Comparison of ENCODE assay signal across 13 mouse cellular contexts in the genomic region with DNA sequence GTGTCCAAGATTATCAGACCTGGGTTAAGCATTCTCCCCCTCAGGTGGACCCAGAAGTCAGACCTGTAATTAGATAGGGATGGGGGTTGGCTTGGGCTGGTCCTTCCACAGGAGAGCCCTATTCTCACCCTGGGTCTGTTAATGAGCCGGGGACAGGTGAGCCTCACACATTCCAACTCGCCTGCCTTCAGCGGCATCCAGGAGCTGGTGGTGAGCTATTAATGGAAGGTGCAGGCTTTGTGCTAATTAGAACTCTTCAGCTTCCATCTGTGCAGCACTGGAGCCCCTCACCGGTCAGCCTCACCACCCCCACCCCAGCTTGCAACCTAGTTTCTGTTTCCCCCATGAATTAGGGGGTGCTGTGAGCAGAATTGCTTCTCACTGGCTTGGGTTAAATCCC. TPM values are rescaled to one million over a fixed set of nuclear protein-coding genes. Genes with fewer than 3 reads are reported as not detected.
DNase-seq lines count a peak whose midpoint lies in the region; ATAC-seq and TF ChIP-seq lines count a peak whose summit lies in the region.
"Had no signal": no experiment of that assay in that cellular context is flagged by ENCODE, and none has a peak within 500 bp of the region (broad histone marks: within the 10 kb centered on the region; RNA-seq: fewer than 3 reads in every experiment).

No protein-coding gene starts in this region.

- ATAC-seq in neural tube, embryonic 11.5 days (ENCODE audit: insufficient read depth, low FRiP score, low TSS enrichment): 0 out of 2 replicates have a peak, but pooled peaks have one; percentile 1
- no peak for ATAC-seq in forebrain, embryonic 16.5 days
- no peak for ATAC-seq in midbrain, embryonic 11.5 days (ENCODE audit: low FRiP score)
- ATAC-seq: intestine, embryonic 15.5 days; Patski had no signal

- TF ChIP-seq CTCF in olfactory bulb, adult 2 months (IDR thresholded peaks at IDR 0.05; ENCODE audit: insufficient read depth, low read depth, low read length): no peak

- H3K27me3 ChIP-seq in neural tube, embryonic 11.5 days (ENCODE audit: control insufficient read depth, insufficient read depth, low read length): peaks cover 64% of the 10 kb centered on the region
- no peaks in the 10 kb centered on the region for H3K27me3 ChIP-seq in forebrain, embryonic 16.5 days (replicated peaks; ENCODE audit: control insufficient read depth, insufficient read depth, low read length)
- H3K27me3 ChIP-seq in midbrain, embryonic 11.5 days (ENCODE audit: control insufficient read depth, insufficient read depth, low read length): peaks cover 94% of the 10 kb centered on the region

- H3K9ac ChIP-seq in neural tube, embryonic 11.5 days (ENCODE audit: low read length): peak overlapping the region; percentile 0; the same call in 1 of the 2 replicates
- peak overlapping the region; percentile 66 for H3K9ac ChIP-seq in forebrain, embryonic 16.5 days (replicated peaks; ENCODE audit: low read depth, low read length)
- H3K9ac ChIP-seq in midbrain, embryonic 11.5 days (ENCODE audit: low read length): 0 out of 2 replicates have a peak overlapping the region, but pooled peaks have one; percentile 16
- H3K9ac ChIP-seq: heart, embryonic 13.5 days; intestine, embryonic 15.5 days had no signal

- H3K27ac ChIP-seq in neural tube, embryonic 11.5 days (ENCODE audit: low read depth, low read length): peak overlapping the region; percentile 99
- H3K27ac ChIP-seq in forebrain, embryonic 16.5 days (ENCODE audit: low read length): peak overlapping the region; percentile 93
- peak overlapping the region; percentile 51; the same call in 1 of the 2 replicates for H3K27ac ChIP-seq in midbrain, embryonic 11.5 days (ENCODE audit: low read depth, low read length)
- H3K27ac ChIP-seq in olfactory bulb, adult 2 months (ENCODE audit: insufficient read depth, low read depth, low read length): peak overlapping the region; percentile 85
- H3K27ac ChIP-seq: heart, embryonic 13.5 days; intestine, embryonic 15.5 days had no signal

- H3K4me3 ChIP-seq in neural tube, embryonic 11.5 days (ENCODE audit: low read depth, low read length): no peak overlapping the region
- peak overlapping the region; percentile 20 for H3K4me3 ChIP-seq in forebrain, embryonic 16.5 days (replicated peaks; ENCODE audit: low read length)
- H3K4me3 ChIP-seq in midbrain, embryonic 11.5 days (ENCODE audit: low read depth, low read length): no peak overlapping the region
- H3K4me3 ChIP-seq in olfactory bulb, adult 2 months (ENCODE audit: insufficient read depth, low read depth, low read length): peak overlapping the region; percentile 13; the same call in 1 of the 2 replicates
- H3K4me3 ChIP-seq: heart, embryonic 13.5 days; intestine, embryonic 15.5 days had no signal

- peak; percentile 39 for DNase-seq in neural tube, embryonic 11.5 days (ENCODE audit: low spot score)
- no peak for DNase-seq in neural tube, embryonic 10.5 days (ENCODE audit: extremely low spot score, low spot score)
- DNase-seq in midbrain, embryonic 11.5 days (ENCODE audit: low spot score, missing footprints): peak; percentile 91
- DNase-seq in testis, postnatal 10 days (ENCODE audit: low spot score): no peak
- DNase-seq in heart, postnatal 4 days: no peak
- DNase-seq: gastrocnemius, postnatal 14 days; kidney, postnatal 14 days; right cerebral cortex, postnatal 25 days had no signal

- no peak for TF ChIP-seq POLR2A in olfactory bulb, adult 2 months (IDR thresholded peaks at IDR 0.05; ENCODE audit: insufficient read depth, low read depth, low read length)

- peaks cover 2% of the 10 kb centered on the region; the same call in 1 of the 2 replicates for H3K36me3 ChIP-seq in neural tube, embryonic 11.5 days (ENCODE audit: control insufficient read depth, insufficient read depth, low read length)
- no peaks in the 10 kb centered on the region; the same call in 1 of the 2 replicates for H3K36me3 ChIP-seq in forebrain, embryonic 16.5 days (ENCODE audit: control insufficient read depth, insufficient read depth)
- H3K36me3 ChIP-seq in midbrain, embryonic 11.5 days (ENCODE audit: control insufficient read depth, insufficient read depth, low read length): no peaks in the 10 kb centered on the region
- H3K36me3 ChIP-seq: heart, embryonic 13.5 days; intestine, embryonic 15.5 days had no signal

- WGBS in neural tube, embryonic 11.5 days: 7% methylated on average over 4 of the region's 4 CpGs
- WGBS in forebrain, embryonic 16.5 days: 5% methylated on average over 4 of the region's 4 CpGs
- 7% methylated on average over 4 of the region's 4 CpGs for WGBS in midbrain, embryonic 11.5 days
- WGBS in olfactory bulb, adult 2 months: 6% methylated on average over 4 of the region's 4 CpGs

- H3K4me1 ChIP-seq in neural tube, embryonic 11.5 days (ENCODE audit: control insufficient read depth, insufficient read depth, low read length): peaks cover 30% of the 10 kb centered on the region
- H3K4me1 ChIP-seq in forebrain, embryonic 16.5 days (replicated peaks; ENCODE audit: control insufficient read depth, insufficient read depth, low read length): peaks cover 90% of the 10 kb centered on the region
- H3K4me1 ChIP-seq in midbrain, embryonic 11.5 days (ENCODE audit: control insufficient read depth, insufficient read depth, low read length): peaks cover 62% of the 10 kb centered on the region
- H3K4me1 ChIP-seq in olfactory bulb, adult 2 months (ENCODE audit: control insufficient read depth, insufficient read depth, low read length): peaks cover 45% of the 10 kb centered on the region

- H3K4me2 ChIP-seq in neural tube, embryonic 11.5 days (ENCODE audit: low read depth): 0 out of 2 replicates have a peak overlapping the region, but pooled peaks have one; percentile 16
- H3K4me2 ChIP-seq in forebrain, embryonic 16.5 days (ENCODE audit: low read length): peak overlapping the region; percentile 99
- no peak overlapping the region for H3K4me2 ChIP-seq in midbrain, embryonic 11.5 days
- H3K4me2 ChIP-seq: heart, embryonic 13.5 days; intestine, embryonic 15.5 days had no signal

- no peaks in the 10 kb centered on the region for H3K9me3 ChIP-seq in neural tube, embryonic 11.5 days (ENCODE audit: control insufficient read depth, low read length)
- no peaks in the 10 kb centered on the region for H3K9me3 ChIP-seq in forebrain, embryonic 16.5 days (ENCODE audit: control insufficient read depth, low read length)
- H3K9me3 ChIP-seq in midbrain, embryonic 11.5 days (ENCODE audit: control insufficient read depth, low read length): no peaks in the 10 kb centered on the region
- H3K9me3 ChIP-seq: heart, embryonic 13.5 days; intestine, embryonic 15.5 days had no signal

RNA-seq across cellular contexts. Expression of gene Polg, which starts 46.3 kb away (rescaled TPM):
- polyA plus RNA-seq in neural tube, embryonic 11.5 days (2014; fragmentation: Nextera tagmentation; extraction: Ambion mirVana): 36.9 and 45.1 TPM in 2 replicates
- polyA plus RNA-seq in forebrain, embryonic 16.5 days (2015; fragmentation: Nextera tagmentation; extraction: Ambion mirVana): 29.5 and 34.6 TPM in 2 replicates
- polyA plus RNA-seq in midbrain, embryonic 11.5 days (2014; fragmentation: Nextera tagmentation; extraction: Ambion mirVana): 24.0 and 26.7 TPM in 2 replicates
- 134 TPM in 1 of 2 replicates, not detected in the other for polyA plus RNA-seq in olfactory bulb, adult 2 months (2012; ENCODE audit: insufficient read depth, insufficient read length, low replicate concordance, missing spikeins)
- 10 to 100 TPM; 55.9 to 61.3 TPM for total RNA-seq in heart, postnatal 4 days (2021)

Comparison
In these comparisons a context has a peak if more than half of its experiments do, and no peak if none do; other contexts are left out.
1. DNase-seq: peak in neural tube, embryonic 11.5 days (single experiment) and midbrain, embryonic 11.5 days (single experiment); none in neural tube, embryonic 10.5 days (single experiment), testis, postnatal 10 days (single experiment) and heart, postnatal 4 days (single experiment).
2. H3K4me3 ChIP-seq: peak in forebrain, embryonic 16.5 days (single experiment) and olfactory bulb, adult 2 months (single experiment); none in neural tube, embryonic 11.5 days (single experiment) and midbrain, embryonic 11.5 days (single experiment).
3. H3K9ac ChIP-seq: peak in every context shown above with its lines; median percentile 66 in forebrain, embryonic 16.5 days; 16 in midbrain, embryonic 11.5 days; 0 in neural tube, embryonic 11.5 days.
4. Peak in every context shown above with its lines, with median percentiles within 50 percentile points of each other: H3K27ac ChIP-seq.